Mouse (Mus musculus) adrenal gland, postnatal 36 days (tissue): ENCODE measurements around the gene Sost. TPM values are rescaled to one million over a fixed set of nuclear protein-coding genes. Genes with fewer than 3 reads are reported as not detected.
"Not testable (repeated sequence)": the region's sequence is repeated elsewhere in the genome, so short reads cannot be mapped to it uniquely, and the experiment has no call there.

Experiments used
- DNase-seq, 2 experiments: peaks; one replicate each; pipeline ENCODE4 v3.0.0; 2021; ENCODE audit warnings: mixed read lengths in 1 of 2
- long read RNA-seq, 2 experiments: library from polyadenylated mRNA; stranded (forward); transcript quantifications; one replicate each; pipeline ENCODE4 v2.0.0; 2021; ENCODE audit warnings: borderline sequencing depth in 2 of 2
- total RNA-seq, 2 experiments: library from RNA; stranded (reverse); gene quantifications; 2 replicates each; pipeline ENCODE4 v1.2.3; 2021

Sost gene
- total RNA-seq, result not detected
- long read RNA-seq, experiment 1, result 0 reads
- long read RNA-seq, experiment 2, result 0 reads

DNA sequence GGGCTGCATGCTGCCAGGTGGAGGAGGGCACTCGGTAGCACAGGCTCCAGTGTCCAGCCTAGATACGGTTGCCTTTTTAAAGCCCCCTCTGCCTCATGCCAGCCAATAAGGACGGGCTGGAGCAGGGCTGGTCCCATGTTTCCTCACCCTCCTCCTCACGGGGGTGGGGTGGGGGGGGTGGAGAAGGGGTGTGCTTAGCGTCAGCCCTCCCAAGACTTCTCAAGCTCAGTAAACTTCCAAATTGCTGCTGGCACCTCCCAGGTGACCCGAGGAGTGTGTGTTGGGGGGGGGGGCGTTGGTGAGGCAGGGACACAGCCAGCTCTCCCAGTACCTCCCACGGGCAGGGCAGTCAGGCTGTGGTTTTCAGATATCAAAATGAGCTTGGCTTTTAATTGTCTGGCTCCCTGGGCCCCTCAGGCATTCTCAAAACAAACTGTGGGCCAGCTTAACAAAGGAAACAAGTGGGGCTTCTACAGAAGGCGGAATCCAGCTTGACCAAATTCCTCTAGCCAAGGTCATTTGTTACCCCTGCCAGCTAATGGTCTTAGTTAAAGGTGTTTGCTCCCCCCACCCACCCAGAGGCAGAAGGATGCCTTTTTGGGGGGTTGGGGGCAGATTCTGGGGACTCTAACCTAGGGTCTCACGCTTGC, at the start of gene Sost:
Gene Sost, minus strand, starts transcription at position 51 of the 650 bp plus-strand sequence.
- no peak for DNase-seq

GRCm38 (mm10) chr11:102016136-102016535, 49.3 kb upstream of the Sost start:
- DNase-seq, result no peak

DNA sequence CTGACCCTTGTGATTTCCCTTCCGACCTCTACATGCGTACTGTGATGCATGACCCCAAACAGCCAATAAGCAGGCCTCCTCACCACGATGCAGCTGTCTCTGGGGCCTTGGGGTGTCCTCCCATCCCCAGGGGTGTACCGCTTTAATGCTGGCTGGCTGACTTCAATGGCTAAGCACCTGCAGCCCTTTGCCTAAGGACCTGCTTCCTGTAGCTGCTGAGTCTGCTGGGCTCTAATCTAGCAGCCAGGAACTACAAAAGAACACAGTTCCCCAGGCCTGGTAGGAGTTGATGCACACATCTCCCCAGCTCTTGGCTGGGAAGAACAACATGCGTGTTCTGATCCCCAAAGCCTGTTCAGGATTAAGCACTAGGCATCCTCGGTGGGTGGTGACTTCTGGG, 48.7 kb upstream of the Sost start:
- no peak for DNase-seq

- no peak for DNase-seq
Observed at GRCm38 (mm10) chr11:102013201-102013600, 46.4 kb upstream of the Sost start.

DNA sequence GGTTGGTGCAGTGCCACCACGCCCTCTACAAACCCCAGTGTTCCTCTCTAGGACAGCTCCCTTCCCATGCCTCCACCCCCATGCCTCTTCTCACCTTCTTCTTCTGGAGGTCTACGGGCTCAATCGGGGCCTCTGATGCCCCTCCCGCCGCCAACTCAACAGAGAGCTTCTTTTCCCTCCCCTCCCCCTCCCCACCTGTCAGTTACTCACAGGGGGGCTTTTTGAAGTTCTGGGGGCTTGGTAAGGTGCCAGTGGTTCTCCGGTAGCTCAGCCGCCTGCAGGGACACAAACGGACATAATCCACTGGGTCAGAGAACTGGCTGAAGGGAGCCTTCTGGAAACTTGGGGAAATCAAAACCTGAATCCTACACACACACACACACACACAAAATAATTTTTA, 44.7 kb upstream of the Sost start:
- DNase-seq, result no peak

DNA sequence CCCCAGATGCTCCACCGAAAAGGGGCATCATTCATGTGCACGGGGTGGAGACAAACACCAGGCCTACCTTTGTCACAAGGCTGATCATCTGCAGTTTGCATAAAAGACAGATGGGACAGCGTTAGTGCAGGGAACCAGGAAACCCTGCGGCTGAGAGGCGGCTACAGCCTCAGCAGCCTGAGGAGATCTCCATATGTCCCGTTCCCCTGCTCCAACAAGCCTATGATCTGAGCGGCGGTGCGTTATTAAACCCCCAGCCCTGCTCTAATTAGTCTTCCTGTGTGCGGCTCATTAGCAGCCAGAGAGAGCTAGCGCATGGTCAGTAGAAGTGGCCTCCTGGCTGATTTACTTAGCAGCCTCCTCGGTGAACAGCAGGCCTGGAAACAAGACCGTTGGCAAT, 43.3 kb upstream of the Sost start:
- no peak for DNase-seq

DNA sequence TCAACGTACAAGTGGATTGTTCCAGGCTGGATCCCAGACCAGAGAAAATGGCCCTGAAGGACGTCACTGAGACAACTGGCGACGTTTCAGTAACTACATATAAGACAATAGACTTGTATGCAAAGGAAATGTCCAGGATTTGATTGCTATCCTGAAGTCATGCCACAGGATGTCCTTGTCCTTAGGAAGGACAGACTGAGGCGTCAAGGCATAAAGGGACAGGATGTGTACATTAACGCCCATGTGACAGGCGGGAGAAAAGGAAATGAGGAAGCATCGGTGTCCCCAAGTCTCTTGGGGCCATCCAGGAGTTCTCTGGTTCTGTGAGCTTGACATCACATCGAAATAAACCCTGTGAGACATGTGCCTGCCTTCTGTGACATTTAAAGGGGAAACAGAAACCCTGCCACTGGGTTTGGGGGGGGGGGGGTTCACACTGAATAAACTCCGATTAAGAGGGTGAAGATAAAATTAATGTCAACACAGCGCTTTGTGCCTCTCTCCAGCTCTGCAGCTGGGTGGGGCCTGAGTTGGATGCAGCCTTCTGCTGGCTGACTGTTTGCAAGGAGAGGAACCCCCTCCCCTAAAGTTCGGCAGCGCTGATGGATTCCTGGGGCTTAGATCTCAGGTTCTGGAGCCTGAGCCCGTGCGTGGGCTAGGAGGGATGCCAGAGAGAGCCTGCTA, 42.3 kb upstream of the Sost start:
- no peak for DNase-seq

DNA sequence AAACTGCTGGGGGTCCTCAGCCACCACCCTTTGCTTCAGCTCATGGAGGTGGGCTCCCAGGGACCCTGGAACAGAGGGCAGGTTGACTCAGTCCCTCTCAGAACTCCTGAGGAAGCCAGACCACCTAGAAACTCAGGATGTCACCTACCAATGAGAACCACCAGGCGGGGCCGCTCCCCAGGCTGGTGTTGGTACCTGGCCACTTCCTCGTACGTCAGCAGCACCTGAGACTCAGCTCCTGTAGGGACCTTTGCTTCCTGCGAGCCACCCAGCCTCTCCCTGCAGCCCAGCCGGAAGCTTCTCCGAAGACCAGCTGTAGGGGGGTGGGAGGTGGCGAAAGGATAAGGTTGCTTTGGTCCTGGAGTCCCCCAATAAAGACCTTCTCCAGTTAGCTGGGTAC, 41.6 kb upstream of the Sost start:
- DNase-seq, result no peak

DNA sequence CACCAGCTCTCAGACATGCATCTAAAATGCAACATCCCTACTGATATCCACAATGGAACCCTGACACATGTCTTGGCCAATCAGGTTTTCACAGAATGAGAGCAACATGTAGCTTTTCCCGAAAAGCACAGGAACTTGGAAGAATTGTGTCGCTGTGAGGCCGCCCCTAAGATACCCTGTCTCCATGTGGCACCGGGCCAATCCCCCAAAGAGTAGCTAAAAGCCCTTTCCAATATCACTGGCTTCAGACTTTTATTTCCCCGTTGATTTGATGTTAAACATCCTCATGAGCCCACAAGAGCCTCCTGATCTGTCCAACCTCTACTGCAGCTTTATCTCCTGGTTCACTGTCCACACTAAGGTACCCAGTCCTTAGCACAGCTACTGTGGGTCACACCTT, 39.9 kb upstream of the Sost start:
- DNase-seq, result no peak

- DNase-seq, result peak in 1 of 2 experiments; percentile 42
Observed at GRCm38 (mm10) chr11:102006271-102006670, 39.5 kb upstream of the Sost start.

DNA sequence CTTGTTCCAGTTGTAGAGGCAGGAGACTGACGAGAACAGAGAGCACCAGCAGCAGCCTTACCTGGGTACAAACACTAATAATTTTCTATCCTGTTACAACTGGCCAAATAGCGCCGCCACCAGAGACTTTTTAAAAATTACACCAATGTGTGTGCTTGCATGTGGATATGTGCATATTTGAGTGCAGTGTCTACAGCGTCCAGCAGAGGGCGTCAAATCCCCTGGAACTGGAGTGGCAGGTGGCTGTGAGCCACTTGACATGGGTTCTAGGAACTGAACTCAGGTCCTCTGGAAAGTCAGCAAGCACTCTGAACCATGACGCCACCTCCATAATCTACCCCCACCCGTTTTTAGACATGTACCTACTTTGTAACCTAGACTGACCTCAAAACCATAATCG, 37.4 kb upstream of the Sost start:
- DNase-seq, result no peak

- no peak for DNase-seq
Observed at GRCm38 (mm10) chr11:101999466-101999865, 32.7 kb upstream of the Sost start.

DNA sequence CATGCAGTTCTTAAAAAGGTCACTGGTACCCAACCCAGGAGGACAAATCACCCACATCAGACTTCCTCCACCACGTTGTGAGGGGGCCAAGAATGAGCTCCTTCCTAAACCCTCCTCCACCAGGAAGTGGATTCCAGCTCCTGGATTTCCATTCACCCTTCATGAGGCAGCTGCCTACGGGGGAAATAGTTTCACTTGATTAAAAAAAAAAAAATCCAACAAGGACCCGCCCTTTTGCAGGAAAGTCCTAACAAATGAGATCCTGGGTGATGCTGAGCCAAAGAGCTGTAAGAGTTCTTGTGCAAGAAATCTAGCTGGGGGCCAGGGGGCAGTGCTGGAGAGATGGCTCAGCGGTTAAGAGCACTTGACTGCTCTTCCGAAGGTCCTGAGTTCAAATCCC, 31.4 kb upstream of the Sost start:
- no peak for DNase-seq

GRCm38 (mm10) chr11:101995938-101996337, 29.1 kb upstream of the Sost start:
- DNase-seq, result no peak

GRCm38 (mm10) chr11:101994100-101994499, 27.3 kb upstream of the Sost start:
- DNase-seq, result no peak

DNA sequence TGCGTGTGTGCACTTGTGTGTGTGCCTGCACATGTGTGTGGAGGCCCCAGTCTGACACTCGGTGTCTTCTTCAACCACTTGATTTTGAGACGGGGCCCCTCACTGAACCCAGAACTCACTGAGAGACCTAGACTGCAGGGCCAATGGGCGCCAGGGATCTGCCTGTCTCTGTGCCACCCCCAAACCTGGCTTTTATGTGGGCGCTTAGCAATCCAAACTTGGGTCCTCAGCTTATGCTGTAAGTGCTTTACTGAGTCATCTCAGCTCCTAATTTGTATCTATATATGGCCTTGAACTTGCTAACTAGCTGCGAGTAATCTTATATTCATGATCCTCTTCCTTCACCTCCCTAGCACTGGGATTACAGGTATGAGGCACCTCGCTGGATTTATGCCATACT, 25.6 kb upstream of the Sost start:
- no peak for DNase-seq

DNA sequence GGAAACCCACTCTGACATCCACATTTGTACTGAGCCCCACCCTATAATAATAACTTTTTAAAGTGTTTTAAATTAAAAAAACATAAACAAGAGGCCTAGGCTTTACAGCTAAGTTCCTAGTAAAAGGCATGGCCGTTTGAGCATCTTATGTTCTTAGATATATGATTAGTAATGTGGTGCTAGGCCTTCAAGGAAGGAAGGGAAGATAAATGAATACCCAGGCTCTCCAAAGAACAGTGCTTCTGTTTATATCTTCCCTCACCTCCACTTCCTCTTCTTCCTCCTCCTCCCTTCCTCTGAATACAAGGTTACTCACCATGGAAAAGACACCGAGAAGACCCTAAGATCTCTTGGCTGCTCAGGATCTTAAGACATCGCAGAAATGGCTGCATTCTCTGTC, 25.0 kb upstream of the Sost start:
- DNase-seq, result no peak

- no peak for DNase-seq
Observed at GRCm38 (mm10) chr11:101990244-101990643, 23.4 kb upstream of the Sost start.

GRCm38 (mm10) chr11:101986913-101987312, 20.1 kb upstream of the Sost start, which contains the start of gene Dusp3:
TSS of gene Dusp3 (minus strand) at chr11:101987013.
- no peak for DNase-seq

DNA sequence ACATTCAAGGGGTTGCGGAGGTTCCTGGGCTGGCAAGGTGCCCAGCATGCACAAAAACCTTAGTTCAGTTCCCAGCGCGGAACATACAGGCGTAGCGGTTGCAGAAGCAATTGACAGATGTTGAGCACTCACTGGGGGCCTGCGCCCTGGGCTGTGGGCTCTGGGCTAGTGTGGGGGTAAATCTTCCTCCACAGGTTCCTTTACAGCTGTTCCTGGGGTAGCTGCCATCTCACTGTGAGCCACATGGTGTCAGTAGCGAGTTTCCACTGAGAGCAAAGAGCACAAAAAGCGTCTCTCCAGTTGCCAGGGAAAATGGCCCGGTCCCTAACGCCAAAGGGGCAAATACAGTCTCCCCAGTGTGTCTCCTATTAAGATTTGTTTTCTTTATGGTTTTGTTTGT, 19.2 kb upstream of the Sost start:
- DNase-seq, result peak; percentile 88

DNA sequence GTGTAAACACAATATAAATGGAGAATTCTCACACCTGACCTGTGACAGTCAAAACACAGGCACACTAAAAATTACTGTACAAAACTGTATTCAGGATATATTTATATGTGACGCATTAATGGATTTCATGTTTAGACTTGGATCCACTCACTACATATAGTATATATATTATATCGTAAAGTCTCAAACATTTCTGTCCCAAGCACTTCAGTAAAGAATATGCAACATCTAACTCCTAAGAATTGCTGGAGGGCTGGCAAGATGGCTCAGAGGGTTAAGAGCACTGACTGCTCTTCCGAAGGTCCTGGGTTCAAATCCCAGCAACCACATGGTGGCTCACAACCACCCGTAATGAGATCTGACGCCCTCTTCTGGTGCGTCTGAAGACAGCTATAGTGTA, 18.6 kb upstream of the Sost start:
- DNase-seq, result not testable (repeated sequence)

DNA sequence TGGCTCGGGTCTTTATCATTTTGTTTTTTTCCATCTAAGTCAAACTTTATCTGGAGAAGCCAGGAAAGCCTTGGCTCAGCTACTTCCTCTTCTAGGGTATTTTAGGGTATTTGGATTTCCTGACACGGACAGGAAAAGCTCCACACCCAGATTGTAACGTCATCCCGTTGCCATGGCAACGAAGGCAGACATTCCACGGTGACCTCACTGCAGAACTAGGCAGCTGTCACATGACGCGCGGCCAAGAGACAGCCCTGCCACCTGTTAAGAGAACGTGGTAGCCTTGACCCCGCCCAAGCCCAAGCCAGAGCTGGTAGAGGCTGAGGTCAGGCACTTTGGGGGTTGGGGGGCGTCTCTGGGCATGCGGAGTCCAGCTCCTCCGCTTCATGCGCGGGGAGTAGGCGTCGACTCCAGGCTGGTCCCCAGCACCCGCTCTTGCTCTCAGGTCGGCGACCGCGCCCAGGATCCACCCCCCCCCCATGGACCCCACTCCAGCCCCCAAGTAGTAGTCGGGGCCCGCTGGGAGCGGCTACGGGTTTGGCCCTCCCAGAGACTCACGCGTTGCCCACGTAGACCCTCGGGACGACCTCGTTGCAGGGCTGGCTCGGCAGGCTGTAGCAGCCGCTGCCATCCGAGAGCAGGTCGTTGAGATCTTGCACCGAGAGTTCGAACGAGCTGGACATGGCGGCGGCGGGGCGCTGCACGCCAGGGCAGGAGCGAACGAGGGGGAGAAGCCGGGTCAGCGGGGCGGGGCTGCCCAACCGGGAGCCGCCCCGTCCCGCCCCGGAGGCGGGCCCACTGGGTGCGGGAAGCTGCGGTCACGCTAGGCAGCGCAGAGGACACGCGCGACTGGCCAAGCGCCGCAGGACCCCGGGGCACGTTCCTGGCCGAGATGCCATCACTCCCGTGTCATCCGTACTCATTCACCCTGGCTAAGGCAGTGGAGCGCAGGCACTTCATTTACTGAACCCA, 17.5 kb upstream of the Sost start, which contains the start of gene Cfap97d1:
Gene Cfap97d1, plus strand, starts transcription at position 226 of the 972 bp plus-strand sequence.
- peak; percentile 94 to 95 for DNase-seq
